Comparison of ENCODE assay signal across 8 mouse cellular contexts in the genomic region with DNA sequence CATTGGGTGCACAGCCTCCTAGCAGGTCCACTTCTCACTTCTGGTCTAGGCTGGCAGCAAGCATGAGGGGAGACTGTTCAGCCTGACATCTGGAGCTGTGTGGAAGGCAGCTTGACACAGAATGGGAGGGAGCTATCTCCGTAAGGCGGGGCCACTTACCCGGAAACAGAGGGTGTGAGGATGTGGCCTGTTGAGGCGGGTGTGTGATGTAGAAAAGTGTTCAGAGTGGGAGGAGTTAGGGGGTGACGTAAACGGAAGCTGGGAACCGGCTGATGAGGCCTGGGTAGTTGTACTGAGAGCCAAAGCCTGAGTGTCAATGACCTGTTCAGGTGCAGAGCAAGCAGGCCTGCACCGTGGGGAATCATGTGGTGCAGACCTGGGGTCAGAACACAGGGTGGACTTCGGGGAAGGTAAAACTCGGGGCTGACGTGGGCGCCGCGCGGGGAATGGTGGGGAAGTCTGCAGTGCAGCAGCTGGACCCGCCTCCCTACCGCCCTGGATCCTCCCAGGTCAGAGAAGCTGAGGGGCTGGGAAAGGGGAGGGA. TPM values are rescaled to one million over a fixed set of nuclear protein-coding genes. Genes with fewer than 3 reads are reported as not detected.
DNase-seq lines count a peak whose midpoint lies in the region; ATAC-seq and TF ChIP-seq lines count a peak whose summit lies in the region.
"Not testable (repeated sequence)": the region's sequence is repeated elsewhere in the genome, so short reads cannot be mapped to it uniquely, and the experiment has no call there.

A gene (plus strand): TSS at position 261 of the 544 bp plus-strand sequence.

- 1% methylated on average over 17 of the region's 17 CpGs for WGBS in hindbrain, postnatal 0 days

- not testable (repeated sequence) for H3K27me3 ChIP-seq in hindbrain, postnatal 0 days (ENCODE audit: insufficient read depth, low read length)

- peak within 1 kb of the TSS; percentile 78 for H3K27ac ChIP-seq in gastrocnemius, adult 2 months
- peak within 1 kb of the TSS; percentile 87 for H3K27ac ChIP-seq in hindbrain, postnatal 0 days
- peak within 1 kb of the TSS; percentile 36; the same call in 1 of the 2 replicates for H3K27ac ChIP-seq in left cerebral cortex, adult 2 months

- intact Hi-C loops in gastrocnemius, adult 2 months (cut with DNase I); left cerebral cortex, adult 2 months (cut with DNase I): not testable (repeated sequence)

- peak within 1 kb of the TSS; percentile 47 for H3K4me2 ChIP-seq in hindbrain, postnatal 0 days (ENCODE audit: low read depth, low read length)

- not testable (repeated sequence) for H3K9ac ChIP-seq in hindbrain, postnatal 0 days (replicated peaks; ENCODE audit: low read length)

- not testable (repeated sequence) for H3K4me1 ChIP-seq in hindbrain, postnatal 0 days (ENCODE audit: insufficient read depth, low read length)

- TF ChIP-seq CTCF in gastrocnemius, adult 2 months (IDR thresholded peaks at IDR 0.05); hindbrain, postnatal 0 days (IDR thresholded peaks at IDR 0.05; ENCODE audit: low read depth); left cerebral cortex, adult 2 months (IDR thresholded peaks at IDR 0.05): not testable (repeated sequence)

- peak within 1 kb of the TSS; percentile 70 for H3K4me3 ChIP-seq in gastrocnemius, adult 2 months
- peak within 1 kb of the TSS; percentile 37 for H3K4me3 ChIP-seq in hindbrain, postnatal 0 days (ENCODE audit: low read length)
- H3K4me3 ChIP-seq in left cerebral cortex, adult 2 months, result peak within 1 kb of the TSS; percentile 45

- H3K36me3 ChIP-seq in hindbrain, postnatal 0 days (ENCODE audit: insufficient read depth, low read length), result not testable (repeated sequence)

- ATAC-seq in common myeloid progenitor, adult 5-6 weeks (replicated peaks; ENCODE audit: low read depth, poor library complexity, severe bottlenecking), result peak; percentile 97
- peak; percentile 99 for ATAC-seq in hindbrain, postnatal 0 days
- ATAC-seq in megakaryocyte, adult 5-6 weeks (ENCODE audit: poor library complexity, severe bottlenecking), result peak; percentile 95

- peak; percentile 93 for DNase-seq in ZHBTc4 (ENCODE audit: low read depth, low spot score)
- peak; percentile 78 for DNase-seq in gastrocnemius, adult 2 months
- DNase-seq in hindbrain, postnatal 0 days (ENCODE audit: low spot score), result peak; percentile 89
- peak; percentile 47 to 70 for DNase-seq in left cerebral cortex, adult 2 months (ENCODE audit: extremely low spot score in 1 of 2, low spot score in 2 of 2)
- peak; percentile 62 to 73 for DNase-seq in right cerebral cortex, adult 2 months (ENCODE audit: low spot score in 2 of 2)
- peak; percentile 53 for DNase-seq in urinary bladder, postnatal 25 days (ENCODE audit: low spot score)

- H3K9me3 ChIP-seq in hindbrain, postnatal 0 days (ENCODE audit: low read length), result not testable (repeated sequence)

RNA-seq across cellular contexts. Expression of the gene that starts here (rescaled TPM):
- total RNA-seq in common myeloid progenitor, adult 5-6 weeks (2017), result 4.7 and 6.5 TPM in 2 replicates
- total RNA-seq in gastrocnemius, adult 2 months (2021), result 1 to 10 TPM; 1.8 to 2.1 TPM
- 3.3 and 4.2 TPM in 2 replicates for total RNA-seq in hindbrain, postnatal 0 days (2014; rRNA removed)
- 4.7 and 5.0 TPM in 2 replicates for polyA plus RNA-seq in hindbrain, postnatal 0 days (2015; fragmentation: Nextera tagmentation; extraction: Ambion mirVana)
- total RNA-seq in left cerebral cortex, adult 2 months (2021), result 10 to 100 TPM; 12.7 to 15.2 TPM
- 9.4 and 10.8 TPM in 2 replicates for total RNA-seq in megakaryocyte, adult 5-6 weeks (2015)
- 4.6 and 6.5 TPM in 2 replicates for total RNA-seq in megakaryocyte, adult 5-6 weeks (2017)

Comparison
In these comparisons a context has a peak if more than half of its experiments do, and no peak if none do; other contexts are left out.
1. Peak in every context shown above with its lines: DNase-seq, ATAC-seq, H3K4me3 ChIP-seq and H3K27ac ChIP-seq.
2. H3K27ac ChIP-seq: peak in every context shown above with its lines; median percentile 87 in hindbrain, postnatal 0 days; 78 in gastrocnemius, adult 2 months; 36 in left cerebral cortex, adult 2 months.